In genomic region chr11:117829671-117830215, GRCm38 (mm10) we compare ENCODE assay signal across 8 mouse cellular contexts. TPM values are rescaled to one million over a fixed set of nuclear protein-coding genes. Genes with fewer than 3 reads are reported as not detected.
DNase-seq lines count a peak whose midpoint lies in the region; ATAC-seq and TF ChIP-seq lines count a peak whose summit lies in the region.

No protein-coding gene starts in this region.

- no peak for ATAC-seq in kidney, embryonic 15.5 days (replicated peaks; ENCODE audit: low FRiP score)

- H3K36me3 ChIP-seq in heart, adult 2 months (ENCODE audit: control insufficient read depth, insufficient read depth, low read length) = no peaks in the 10 kb centered on the region
- H3K36me3 ChIP-seq in kidney, embryonic 15.5 days = no peaks in the 10 kb centered on the region

- H3K4me3 ChIP-seq in heart, adult 2 months = no peak overlapping the region
- H3K4me3 ChIP-seq in kidney, embryonic 15.5 days (replicated peaks) = no peak overlapping the region

- no peak for TF ChIP-seq POLR2A in heart, adult 2 months (IDR thresholded peaks at IDR 0.05; ENCODE audit: insufficient read depth, low read depth, low read length)

- DNase-seq in heart, adult 2 months = no peak
- no peak for DNase-seq in heart, adult 18-20 months
- peak; percentile 79 for DNase-seq in adipocyte (ENCODE audit: low spot score)
- peak; percentile 70 for DNase-seq in lung, postnatal 10 days
- DNase-seq in left cerebral cortex, adult 11 months (ENCODE audit: low spot score) = no peak
- no peak for DNase-seq in retina, postnatal 1 day
- no peak for DNase-seq in right cerebral cortex, postnatal 10 days (ENCODE audit: low spot score in 2 of 2)

- H3K9me3 ChIP-seq in kidney, embryonic 15.5 days (replicated peaks) = no peaks in the 10 kb centered on the region

- peaks cover 28% of the 10 kb centered on the region for H3K4me1 ChIP-seq in heart, adult 2 months (ENCODE audit: control insufficient read depth, insufficient read depth, low read length)
- H3K4me1 ChIP-seq in kidney, embryonic 15.5 days = peaks cover 72% of the 10 kb centered on the region

- H3K27ac ChIP-seq in heart, adult 2 months = peak overlapping the region; percentile 69
- H3K27ac ChIP-seq in kidney, embryonic 15.5 days = peak overlapping the region; percentile 79

- H3K79me2 ChIP-seq in heart, adult 2 months (replicated peaks; ENCODE audit: control insufficient read depth, insufficient read depth, low read length) = no peaks in the 10 kb centered on the region

- TF ChIP-seq CTCF in heart, adult 2 months (IDR thresholded peaks at IDR 0.05) = no peak

- intact Hi-C loops in heart, adult 2 months (cut with DNase I) = loop anchor here (10.0 kb wide), 1 partner anchor 595 kb away; no protein-coding TSS in a partner anchor

- no peak overlapping the region for H3K9ac ChIP-seq in heart, adult 2 months (ENCODE audit: low read depth, low read length)
- no peak overlapping the region for H3K9ac ChIP-seq in kidney, embryonic 15.5 days

- 49% methylated on average over 2 of the region's 2 CpGs for whole genome bisulfite sequencing in heart, adult 2 months
- 26% methylated on average over 2 of the region's 2 CpGs for WGBS in kidney, embryonic 15.5 days

- no peaks in the 10 kb centered on the region for H3K27me3 ChIP-seq in heart, adult 2 months (ENCODE audit: control insufficient read depth, insufficient read depth, low read length)
- no peaks in the 10 kb centered on the region for H3K27me3 ChIP-seq in kidney, embryonic 15.5 days

- H3K4me2 ChIP-seq in kidney, embryonic 15.5 days = no peak overlapping the region

- TF ChIP-seq EP300 in heart, adult 2 months (IDR thresholded peaks at IDR 0.05; ENCODE audit: insufficient read depth, low read depth, low read length) = no peak

RNA-seq across cellular contexts. Expression of gene Tk1, which starts 3.9 kb away (rescaled TPM):
- 1 to 10 TPM; 1.9 to 2.0 TPM for total RNA-seq in heart, adult 2 months (2021)
- polyA plus RNA-seq in heart, adult 2 months (2012; rRNA removed) = 3.0 and 3.7 TPM in 2 replicates
- 1 to 10 TPM; 1.4 to 1.7 TPM for total RNA-seq in heart, adult 18-20 months (2021)
- 127 and 128 TPM in 2 replicates for polyA plus RNA-seq in kidney, embryonic 15.5 days (2015; fragmentation: Nextera tagmentation; extraction: Ambion mirVana)

RNA-seq across cellular contexts. Expression of gene Afmid, which starts 4.0 kb away (rescaled TPM):
- 1 to 10 TPM; 2.5 to 3.2 TPM for total RNA-seq in heart, adult 2 months (2021)
- 11.8 and 14.3 TPM in 2 replicates for polyA plus RNA-seq in heart, adult 2 months (2012; rRNA removed)
- total RNA-seq in heart, adult 18-20 months (2021) = 1 to 10 TPM; 3.9 to 5.5 TPM
- polyA plus RNA-seq in kidney, embryonic 15.5 days (2015; fragmentation: Nextera tagmentation; extraction: Ambion mirVana) = 3.9 and 6.7 TPM in 2 replicates

RNA-seq across cellular contexts. Expression of gene Birc5, which starts 19.3 kb away (rescaled TPM):
- total RNA-seq in heart, adult 2 months (2021) = under 1 TPM; 0.18 to 0.80 TPM
- 0.35 and 0.79 TPM in 2 replicates for polyA plus RNA-seq in heart, adult 2 months (2012; rRNA removed)
- total RNA-seq in heart, adult 18-20 months (2021) = under 1 TPM; 0.23 to 0.84 TPM
- polyA plus RNA-seq in kidney, embryonic 15.5 days (2015; fragmentation: Nextera tagmentation; extraction: Ambion mirVana) = 310 and 329 TPM in 2 replicates

RNA-seq across cellular contexts. Expression of gene Gm20708, which starts 20.3 kb away (rescaled TPM):
- total RNA-seq in heart, adult 2 months (2021) = under 1 TPM; 0.44 to 0.48 TPM
- polyA plus RNA-seq in heart, adult 2 months (2012; rRNA removed) = 0.57 and 0.79 TPM in 2 replicates
- 1 to 10 TPM in 1 of 2 experiments, under 1 TPM in 1; 0.87 to 1.4 TPM for total RNA-seq in heart, adult 18-20 months (2021)
- 0.54 and 0.91 TPM in 2 replicates for polyA plus RNA-seq in kidney, embryonic 15.5 days (2015; fragmentation: Nextera tagmentation; extraction: Ambion mirVana)

RNA-seq across cellular contexts. Expression of gene Syngr2, which starts 20.3 kb away (rescaled TPM):
- total RNA-seq in heart, adult 2 months (2021) = 100 to 1,000 TPM; 109 to 129 TPM
- polyA plus RNA-seq in heart, adult 2 months (2012; rRNA removed) = 217 and 273 TPM in 2 replicates
- total RNA-seq in heart, adult 18-20 months (2021) = 100 to 1,000 TPM; 112 TPM
- 78.0 and 80.5 TPM in 2 replicates for polyA plus RNA-seq in kidney, embryonic 15.5 days (2015; fragmentation: Nextera tagmentation; extraction: Ambion mirVana)

Comparison
In these comparisons a context has a peak if more than half of its experiments do, and no peak if none do; other contexts are left out.
1. DNase-seq: peak in adipocyte (single experiment) and lung, postnatal 10 days (single experiment); none in heart, adult 2 months (0 of 2), heart, adult 18-20 months (0 of 2), left cerebral cortex, adult 11 months (single experiment), retina, postnatal 1 day (single experiment) and right cerebral cortex, postnatal 10 days (0 of 2).